Mouse (Mus musculus) CD4-positive helper T cell, adult 2 months (primary cell): ENCODE results near the gene Ccno.

Experiments used
- DNase-seq: peaks from one replicate; pipeline ENCODE4 v3.0.0-alpha.2; 2012; ENCODE audit warnings: low read depth, missing footprints, low spot score

Ccno gene

GRCm38 (mm10) chr13:112987532-112987943 lies at the start of gene Ccno:
TSS of gene Ccno (plus strand) at chr13:112987802.
- peak; percentile 97 for DNase-seq

- DNase-seq, result no peak
Measured at GRCm38 (mm10) chr13:112938130-112938529, 49.5 kb upstream of the Ccno start.

- no peak for DNase-seq
Measured at GRCm38 (mm10) chr13:112941879-112942330, 45.7 kb upstream of the Ccno start.

- DNase-seq, result no peak
Measured at GRCm38 (mm10) chr13:112945312-112945711, 42.3 kb upstream of the Ccno start.

GRCm38 (mm10) chr13:112945900-112946299 lies 41.7 kb upstream of the Ccno start:
- DNase-seq, result no peak

GRCm38 (mm10) chr13:112954067-112954466 lies 33.5 kb upstream of the Ccno start:
- DNase-seq, result no peak

- DNase-seq, result no peak
Measured at GRCm38 (mm10) chr13:112963081-112963480, 24.5 kb upstream of the Ccno start.

GRCm38 (mm10) chr13:112964421-112964820 lies 23.2 kb upstream of the Ccno start:
- DNase-seq, result no peak

- no peak for DNase-seq
Measured at GRCm38 (mm10) chr13:112967267-112967666, 20.3 kb upstream of the Ccno start.

GRCm38 (mm10) chr13:112976720-112977119 lies 10.9 kb upstream of the Ccno start:
- no peak for DNase-seq

- DNase-seq, result no peak
Measured at GRCm38 (mm10) chr13:112985605-112986450, 1.8 kb upstream of the Ccno start.

GRCm38 (mm10) chr13:112986451-112986950 lies 1.1 kb upstream of the Ccno start:
- no peak for DNase-seq

- no peak for DNase-seq
Measured at GRCm38 (mm10) chr13:112987991-112988390, 389 bp downstream of the Ccno start.

- DNase-seq, result peak; percentile 24
Measured at GRCm38 (mm10) chr13:112988866-112989265, 1.3 kb downstream of the Ccno start.

GRCm38 (mm10) chr13:112989541-112989940 lies 1.9 kb downstream of the Ccno start:
- DNase-seq, result no peak

- no peak for DNase-seq
Measured at GRCm38 (mm10) chr13:112990346-112990745, 2.7 kb downstream of the Ccno start.

- DNase-seq, result peak; percentile 49
Measured at GRCm38 (mm10) chr13:112993531-112994152, 6.0 kb downstream of the Ccno start, which contains the start of gene Mcidas. TSS of gene Mcidas (plus strand) at chr13:112993845.

GRCm38 (mm10) chr13:112994191-112994590 lies 6.6 kb downstream of the Ccno start:
- DNase-seq, result peak; percentile 77

- DNase-seq, result no peak
Measured at GRCm38 (mm10) chr13:112996407-112996806, 8.8 kb downstream of the Ccno start.

- no peak for DNase-seq
Measured at GRCm38 (mm10) chr13:112997369-112997768, 9.8 kb downstream of the Ccno start.

GRCm38 (mm10) chr13:112998427-112999201 lies 11.0 kb downstream of the Ccno start:
- DNase-seq, result peak; percentile 37

- no peak for DNase-seq
Measured at GRCm38 (mm10) chr13:113000090-113000489, 12.5 kb downstream of the Ccno start.
